Mouse (Mus musculus): ENCODE measurements around the gene Numb.

The Numb gene

DNA sequence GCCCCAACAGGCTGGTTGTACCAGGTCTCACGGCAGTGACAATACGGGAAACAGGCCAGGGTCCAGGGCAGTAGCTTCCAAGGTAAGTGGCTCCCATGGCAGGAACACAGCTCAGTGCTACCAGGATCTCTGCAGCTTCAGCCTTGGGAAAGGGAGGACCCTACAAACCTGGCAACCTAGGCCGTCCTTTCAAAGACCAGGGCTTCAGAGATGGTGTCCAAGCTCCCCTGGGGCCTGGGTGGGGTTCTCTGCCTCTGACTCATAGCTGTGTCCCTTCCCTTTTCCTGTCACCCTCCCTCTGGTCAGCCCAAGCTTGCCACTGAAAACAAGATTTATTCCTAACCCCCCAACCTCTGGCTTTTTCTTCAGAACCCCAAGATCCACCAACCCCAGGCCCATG lies 141.6 kb downstream of the Numb start:
- DNase-seq, result no peak

DNA sequence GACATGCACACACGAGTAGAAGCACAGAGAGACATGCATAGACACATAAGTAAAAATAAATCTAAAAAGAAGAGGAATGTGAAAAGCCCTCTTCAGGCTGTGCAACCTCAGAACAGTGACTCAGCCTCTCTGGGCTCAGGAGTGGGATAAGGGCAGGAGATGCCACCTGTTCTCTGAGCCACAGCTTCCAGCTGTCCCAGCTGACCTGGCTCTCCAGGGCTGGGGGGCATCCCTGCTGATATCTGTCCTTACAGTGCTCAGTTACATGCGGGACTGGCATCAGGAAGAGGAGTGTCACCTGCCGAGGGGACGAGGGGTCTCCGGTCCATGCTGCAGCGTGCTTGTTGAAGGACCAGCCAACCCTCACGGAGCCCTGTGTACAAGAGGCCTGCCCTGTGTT lies 145.0 kb downstream of the Numb start:
- DNase-seq, result no peak

DNA sequence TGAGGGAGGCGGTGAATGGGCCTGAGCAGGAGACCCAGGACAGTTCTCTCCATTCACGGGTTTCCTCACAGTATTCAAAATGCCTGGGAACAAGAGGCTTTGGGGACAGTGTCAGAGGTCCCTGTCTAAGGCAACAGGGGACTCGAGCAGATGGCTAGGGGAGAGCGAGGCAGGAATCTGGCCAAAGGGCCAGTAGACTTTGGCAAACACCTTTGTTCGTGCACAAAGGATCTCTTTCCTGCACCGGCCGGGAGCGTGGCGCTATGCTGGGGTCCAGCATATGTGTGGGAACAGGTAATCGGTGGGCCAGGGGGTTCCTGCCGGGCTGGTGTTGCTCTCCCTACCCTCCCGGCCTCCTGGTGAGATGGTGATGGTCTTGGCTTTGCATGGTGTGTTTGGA lies 146.1 kb downstream of the Numb start:
- no peak for DNase-seq

DNA sequence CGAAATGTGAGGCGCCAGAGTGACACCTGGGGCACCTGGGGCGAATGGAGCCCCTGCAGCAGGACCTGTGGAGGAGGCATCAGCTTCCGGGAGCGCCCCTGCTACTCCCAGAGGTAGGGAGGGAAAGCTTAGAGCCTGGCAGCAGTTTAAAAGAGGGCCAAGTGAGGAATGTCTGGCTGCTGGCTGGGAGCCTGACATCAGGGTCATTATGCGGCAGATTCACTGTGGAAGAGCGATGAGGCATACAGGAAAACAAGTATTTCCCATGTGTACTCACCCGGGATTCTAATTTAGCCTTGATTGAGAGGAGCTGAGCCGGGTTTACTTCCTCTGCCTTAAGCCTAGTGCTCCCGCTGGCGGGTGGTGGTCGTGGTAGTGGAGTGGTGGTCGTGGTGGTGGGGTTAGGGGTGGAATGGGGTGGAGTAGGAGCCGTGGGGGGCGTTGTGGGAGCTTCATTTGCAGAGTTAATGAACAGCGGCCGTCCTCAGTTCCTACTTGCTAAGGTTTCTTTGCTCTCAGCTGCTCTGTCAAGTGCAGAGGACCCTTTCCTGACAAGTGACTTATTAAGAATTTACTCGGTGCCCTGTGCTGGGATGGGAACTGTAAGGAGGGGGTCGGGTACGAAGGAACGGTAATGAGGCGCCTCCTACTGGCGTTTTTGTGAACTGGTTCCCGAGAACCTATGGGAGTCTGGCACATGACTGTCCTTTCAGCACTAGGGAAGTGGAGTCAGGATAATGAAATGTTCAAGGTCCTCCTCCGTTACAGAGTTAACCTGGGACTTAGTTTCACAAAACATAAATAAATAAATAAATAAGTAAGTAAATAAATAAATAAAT lies 151.1 kb downstream of the Numb start:
- no peak for DNase-seq

DNA sequence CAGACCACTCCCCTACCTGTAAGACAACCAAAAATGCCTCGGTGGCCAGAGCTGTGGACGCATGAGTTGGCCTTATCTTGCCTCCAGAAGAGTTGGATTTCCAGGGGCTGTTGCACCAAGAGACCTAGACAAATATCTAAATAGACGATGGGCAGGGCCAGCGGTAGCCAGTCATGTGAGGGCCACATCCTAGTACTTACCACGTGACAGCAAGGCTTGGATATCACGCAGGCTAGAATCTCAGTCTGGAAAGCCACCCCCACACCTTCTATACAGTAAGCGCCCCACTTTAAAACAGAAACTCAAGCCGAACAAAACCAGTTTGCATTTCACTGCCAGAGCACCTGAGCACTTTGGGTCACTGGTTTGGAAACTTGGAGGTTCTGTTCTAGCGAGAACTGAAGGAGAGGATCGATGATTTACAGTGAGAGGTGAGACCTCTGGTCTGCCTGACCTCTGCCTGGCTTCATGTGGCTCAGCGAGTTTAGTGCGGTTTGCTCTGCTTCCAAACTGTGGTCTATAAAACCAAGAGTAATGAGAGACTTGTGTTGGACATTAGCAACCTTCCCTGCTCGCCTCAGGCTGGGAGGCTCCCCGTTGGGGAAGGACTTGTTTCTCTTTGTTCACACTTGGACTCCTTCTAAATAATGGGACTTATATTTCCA lies 153.4 kb downstream of the Numb start:
- DNase-seq, result no peak

DNA sequence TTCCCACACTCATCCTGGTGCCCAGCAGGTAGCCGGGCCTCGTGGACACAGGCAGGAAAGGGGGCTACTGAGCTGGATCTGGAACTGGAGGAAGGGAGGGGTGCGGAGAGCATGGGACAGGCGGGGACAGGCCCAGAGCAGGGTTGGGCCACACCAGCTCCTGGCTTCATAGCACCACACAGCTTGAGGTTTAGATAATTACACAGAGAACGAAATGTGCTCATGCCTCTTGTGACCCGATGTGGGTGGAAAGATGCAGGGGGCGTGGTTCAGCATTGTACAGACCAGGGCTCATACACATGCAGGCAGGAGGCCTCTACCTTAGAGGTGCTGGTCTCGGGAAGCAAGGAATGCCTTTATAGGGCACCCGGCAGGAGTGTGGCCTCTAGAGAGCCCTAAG lies 153.9 kb downstream of the Numb start:
- no peak for DNase-seq

DNA sequence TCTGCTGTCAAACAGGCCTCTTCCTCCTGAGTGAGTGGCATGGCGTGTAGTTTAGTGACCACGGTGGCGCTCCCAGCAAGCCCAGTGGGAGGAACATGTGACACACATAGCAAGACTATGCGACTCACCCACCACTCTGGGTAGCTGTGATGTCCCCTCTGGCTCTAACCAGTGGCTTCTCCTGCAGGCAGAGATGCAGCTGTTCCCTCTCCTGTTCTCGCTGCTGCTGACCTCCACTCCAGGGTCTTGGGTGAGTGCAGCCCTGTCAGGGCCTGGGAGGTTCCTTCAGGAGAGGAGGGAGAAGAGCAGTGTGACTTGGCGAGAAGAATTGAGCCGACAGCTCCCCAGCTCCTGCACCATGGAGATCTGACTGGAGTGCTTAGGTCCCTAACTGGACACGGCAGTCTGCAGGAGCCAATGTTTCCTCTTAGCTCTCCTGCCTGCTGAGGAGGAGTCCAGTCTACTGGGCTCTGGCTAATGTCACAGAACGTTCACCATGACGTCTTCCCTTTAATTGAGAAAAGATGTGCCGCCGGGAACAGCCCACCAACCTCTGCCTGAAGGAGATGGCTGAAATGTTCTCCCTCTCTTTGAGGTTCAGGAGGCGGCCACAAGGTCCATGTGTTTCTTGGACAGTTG lies 155.7 kb downstream of the Numb start:
- DNase-seq, result no peak

DNA sequence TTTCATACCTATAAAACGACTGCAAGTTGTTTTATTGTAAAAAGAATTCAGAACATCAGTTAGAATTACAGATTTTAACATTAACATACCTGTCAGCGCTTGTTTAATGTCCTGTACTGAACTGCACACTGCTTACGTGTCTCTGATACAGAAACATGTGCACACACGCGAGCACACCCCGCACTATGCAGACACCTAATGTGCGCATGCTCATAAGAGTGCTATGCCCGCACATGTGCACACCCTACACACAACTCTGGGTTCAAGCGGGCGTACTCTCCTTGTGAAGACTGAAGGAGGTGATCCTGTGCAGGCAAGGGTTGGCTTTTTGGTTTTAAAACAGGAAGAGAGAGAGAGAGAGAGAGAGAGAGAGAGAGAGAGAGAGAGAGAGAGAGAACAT lies 157.2 kb downstream of the Numb start:
- DNase-seq, result no peak

DNA sequence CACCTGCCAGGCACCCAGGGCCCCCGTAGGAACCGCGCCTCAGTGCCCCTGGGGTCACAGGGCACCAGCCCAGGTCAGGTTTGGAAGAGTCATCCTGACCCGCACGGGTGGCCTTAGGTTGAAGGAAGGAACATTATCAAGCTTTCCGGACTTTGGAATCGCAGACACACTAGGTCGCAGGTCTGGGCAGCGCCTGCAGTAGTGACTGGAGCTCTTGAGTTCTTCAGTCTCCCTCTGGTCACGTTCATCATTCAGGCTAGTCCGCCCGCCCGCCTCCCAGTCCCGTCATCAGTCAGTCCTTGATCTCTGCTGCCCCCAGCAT lies 157.7 kb downstream of the Numb start:
- DNase-seq, result no peak

DNA sequence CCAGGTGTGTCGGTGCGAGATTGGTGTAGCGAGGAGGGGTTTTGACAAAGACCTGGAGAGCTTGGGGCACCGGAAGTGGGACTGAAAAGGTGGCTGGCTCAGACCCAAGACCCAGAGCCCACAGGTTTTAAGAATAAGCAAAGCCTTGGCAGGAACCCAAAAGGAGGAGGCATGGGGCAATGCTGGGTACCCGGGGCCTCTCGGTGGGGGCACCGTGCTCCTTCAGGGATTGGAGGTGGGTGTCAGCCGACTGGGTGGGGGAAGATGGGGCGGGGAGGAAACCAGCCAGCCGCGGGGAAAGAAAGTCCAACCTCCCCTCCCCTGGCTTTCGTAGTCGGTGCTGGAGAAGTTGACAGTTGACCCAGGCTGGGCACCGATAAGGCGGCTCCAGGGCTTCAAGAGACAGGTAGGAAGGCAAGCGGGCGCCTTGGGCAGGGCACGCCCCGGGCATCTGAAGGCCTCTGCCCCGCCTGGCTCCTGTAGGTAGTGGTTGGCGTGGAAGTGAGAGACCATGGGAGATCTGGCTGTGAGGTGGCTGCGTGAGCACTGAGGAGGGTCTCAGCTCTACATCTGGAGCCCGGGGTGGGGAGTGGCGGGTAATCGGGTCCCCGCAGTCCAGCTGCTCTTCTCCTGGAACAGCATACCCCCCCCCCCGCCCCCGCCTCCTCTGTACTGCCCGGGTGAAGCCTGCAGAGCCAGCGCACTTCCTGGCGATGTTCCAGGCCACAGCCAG lies 158.3 kb downstream of the Numb start, which contains the start of gene Papln:
Gene Papln, plus strand, starts transcription at position 324 of the 733 bp plus-strand sequence.
- no peak for DNase-seq

DNA sequence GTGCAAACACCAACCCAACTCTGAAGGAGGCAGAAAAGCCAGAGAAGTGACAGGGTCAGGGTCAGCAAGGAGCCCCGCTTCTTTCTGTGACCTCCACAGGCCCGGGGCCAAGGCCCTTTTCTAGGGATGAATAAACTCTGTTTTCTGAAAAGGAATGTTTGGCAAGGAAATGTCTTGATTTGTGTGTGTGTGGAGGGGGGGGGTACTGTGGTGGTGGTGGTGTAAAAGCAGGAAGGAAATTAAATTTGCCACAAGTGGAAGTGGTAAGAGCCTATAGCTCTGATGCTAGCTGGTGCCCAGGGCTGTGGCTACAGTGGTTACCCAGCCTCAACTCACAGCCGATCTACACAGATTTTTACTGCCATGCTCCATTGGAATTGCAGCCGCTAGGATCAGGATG lies 159.0 kb downstream of the Numb start:
- DNase-seq, result no peak

DNA sequence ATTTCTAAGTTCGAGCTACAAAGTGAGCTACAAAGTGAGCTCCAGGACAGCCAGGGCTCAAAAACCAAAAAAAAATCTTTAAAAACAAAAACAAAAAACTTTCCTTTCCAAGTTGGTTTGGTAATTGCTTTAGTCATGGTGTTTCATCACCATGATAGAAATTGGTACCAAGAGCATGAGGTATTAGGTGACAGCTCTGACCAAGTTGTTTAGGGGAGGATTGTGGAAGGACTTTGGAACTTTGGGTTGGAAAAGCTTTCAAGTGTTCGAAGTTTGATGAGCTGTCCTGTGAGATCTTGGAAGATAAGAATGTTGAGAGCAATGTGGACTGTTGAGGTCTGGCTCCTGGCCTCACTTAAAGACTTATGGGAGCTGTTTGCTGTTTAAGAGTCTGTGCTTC lies 161.5 kb downstream of the Numb start:
- no peak for DNase-seq

DNA sequence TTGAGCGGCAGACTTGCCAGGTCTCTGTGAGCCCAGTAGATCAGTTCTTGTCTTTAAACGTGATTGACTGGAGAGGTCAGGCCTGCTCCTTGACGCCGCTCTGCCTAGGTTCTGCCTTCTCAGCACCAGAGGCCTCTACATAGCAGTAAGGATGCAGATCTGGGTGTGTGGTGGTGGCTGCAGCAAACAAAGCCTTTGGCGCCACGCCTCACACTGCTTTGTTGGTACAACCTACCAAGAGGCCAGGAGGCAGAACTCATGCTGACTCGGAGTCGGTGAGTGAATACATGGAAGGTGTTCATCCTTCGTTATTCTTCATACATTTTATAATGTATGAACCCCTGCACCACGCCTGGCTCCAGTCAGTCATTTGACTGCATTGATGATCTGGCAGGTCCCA lies 163.0 kb downstream of the Numb start:
- DNase-seq, result no peak

DNA sequence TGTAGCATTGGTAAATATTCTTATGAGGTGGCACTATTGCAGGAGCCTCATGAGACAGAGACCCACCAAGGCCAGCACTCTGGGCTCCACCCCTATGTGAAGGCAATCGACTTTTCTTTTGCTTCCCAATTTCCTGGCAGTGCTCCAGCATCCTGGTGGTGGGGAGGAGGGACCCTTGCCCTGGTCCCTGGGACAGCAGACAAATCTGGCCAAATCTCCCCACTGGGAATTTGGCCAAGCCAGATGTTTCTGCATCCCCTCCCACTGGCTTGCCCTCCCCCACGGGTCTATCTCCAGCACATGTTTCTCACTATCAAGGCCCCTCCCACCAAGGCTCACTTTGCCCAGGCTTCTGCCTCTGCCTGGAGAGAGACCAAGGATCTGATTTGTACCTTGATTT lies 169.2 kb downstream of the Numb start:
- DNase-seq, result no peak

DNA sequence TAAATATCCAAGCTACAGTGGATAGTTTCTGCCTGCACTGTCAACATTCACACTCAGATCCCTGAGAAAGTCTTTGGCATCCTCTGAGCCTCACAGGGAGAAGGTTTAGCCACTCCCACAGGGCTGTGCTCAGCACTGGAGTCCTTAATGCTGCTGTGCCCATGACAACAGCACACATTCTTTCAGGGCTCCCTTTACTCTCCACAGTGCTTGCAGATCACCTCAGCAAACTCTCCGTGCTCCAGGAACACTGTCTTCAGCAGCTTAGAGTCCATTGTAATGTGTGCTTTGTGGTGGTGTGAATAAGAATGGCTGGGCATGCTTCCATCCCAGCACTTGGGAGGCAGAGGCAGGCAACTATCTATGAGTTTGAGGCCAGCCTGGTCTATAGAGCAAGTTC lies 172.5 kb downstream of the Numb start:
- DNase-seq, result no peak

Measured in cerebellum, adult 8-10 months (tissue).